Mouse (Mus musculus): Measurements from ENCODE around the gene Lyl1.

DNA sequence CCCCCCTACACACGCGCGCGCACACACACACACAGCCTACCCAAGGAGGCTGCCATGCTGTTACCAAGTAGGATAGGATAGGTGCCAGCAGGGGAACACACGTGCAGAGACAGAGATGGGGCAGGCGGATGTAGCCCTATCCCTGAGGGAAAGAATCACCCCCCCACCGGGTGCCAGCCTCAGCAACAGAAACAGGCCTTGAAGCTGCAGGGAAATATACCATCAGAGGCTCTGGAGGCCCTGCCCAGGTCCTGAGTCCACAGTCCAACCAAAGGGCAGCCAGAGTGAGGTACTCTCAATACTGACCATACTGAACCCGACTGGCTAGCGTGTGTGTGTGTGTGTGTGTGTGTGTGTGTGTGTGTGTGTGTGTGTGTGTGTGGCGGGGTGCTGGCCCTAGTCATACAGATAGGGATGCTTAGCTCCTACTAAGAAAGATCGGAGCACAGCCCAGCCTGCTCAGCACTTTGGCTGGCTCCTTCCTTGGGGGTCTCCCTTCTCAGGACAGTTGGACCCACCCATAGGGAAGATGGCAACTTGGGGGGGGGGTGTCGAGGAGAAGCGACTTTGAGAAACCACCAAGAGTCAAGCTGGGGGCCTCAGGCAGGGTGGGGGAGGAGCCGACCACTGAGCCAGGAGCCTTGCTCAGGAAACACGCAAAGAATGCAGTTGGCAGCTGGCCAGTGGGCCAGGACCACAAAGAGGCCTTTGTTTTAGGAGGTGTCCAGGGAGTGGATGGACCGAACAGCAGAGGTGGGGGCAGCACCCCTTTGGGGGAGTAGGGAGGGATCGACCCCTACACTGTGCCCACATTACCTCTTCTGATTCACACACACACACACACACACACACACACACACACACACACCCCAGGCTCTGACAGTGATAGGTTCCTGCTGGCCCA is 42.5 kb downstream of the Lyl1 start:
- TF ChIP-seq EP300 (IDR thresholded peaks at IDR 0.05; ENCODE audit: low read depth in 1 of 2, low read length in 2 of 2) (no peak), NRF1 (IDR thresholded peaks at IDR 0.05; ENCODE audit: insufficient read depth, low read depth, low read length, poor library complexity, severe bottlenecking) (no peak), CHD2 (IDR thresholded peaks at IDR 0.05; ENCODE audit: low read length) (no peak), JUND (IDR thresholded peaks at IDR 0.05; ENCODE audit: low read depth, low read length) (no peak), CTCF (IDR thresholded peaks at IDR 0.05 in 2 of 3, conservative IDR thresholded peaks at IDR 0.05 in 1 of 3; ENCODE audit: control insufficient read depth in 1 of 3, insufficient read depth in 1 of 3, low read depth in 2 of 3, low read length in 3 of 3, poor library complexity in 1 of 3, severe bottlenecking in 1 of 3) (no peak), CHD1 (IDR thresholded peaks at IDR 0.05; ENCODE audit: low read depth, low read length) (no peak), GATA1 (IDR thresholded peaks at IDR 0.05; ENCODE audit: low read depth, low read length) (no peak)
